Mouse (Mus musculus) E14TG2a.4 (cell line): Measurements from ENCODE around the gene Ccdc69.

Experiments
- CTCF ChIP-seq: conservative IDR thresholded peaks from 2 replicates; pipeline ENCODE4 v1.5.1; 2014; ENCODE audit warnings: low read length
- NANOG ChIP-seq: IDR thresholded peaks from 2 replicates; pipeline ENCODE4 v1.6.1; 2014; ENCODE audit warnings: borderline replicate concordance, low read length, mixed read lengths
- POU5F1 ChIP-seq: IDR thresholded peaks from 2 replicates; pipeline ENCODE4 v1.6.1; 2014; ENCODE audit warnings: low read length, borderline replicate concordance

DNA sequence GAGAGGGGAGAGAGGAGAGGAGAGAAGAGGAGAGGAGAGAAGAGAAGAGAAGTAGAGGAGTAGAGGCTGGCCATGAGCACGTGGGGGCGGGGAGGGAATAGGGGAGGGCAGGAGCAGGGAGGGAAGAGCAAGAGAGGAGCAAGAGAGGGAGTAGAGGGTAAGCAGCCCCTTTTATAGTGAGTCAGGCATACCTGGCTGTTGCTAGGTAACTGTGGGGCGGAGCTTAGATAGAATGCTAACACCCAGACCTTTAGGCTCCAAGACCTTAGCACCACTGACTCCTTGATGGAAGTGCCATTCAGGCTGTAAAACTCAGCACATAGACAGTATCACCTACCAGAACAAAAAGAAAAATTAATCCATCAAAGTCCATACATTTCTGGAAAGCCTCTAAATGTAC is 41.3 kb downstream of the Ccdc69 start:
- TF ChIP-seq CTCF (no peak), POU5F1 (no peak), NANOG (no peak)
